In the genomic region with DNA sequence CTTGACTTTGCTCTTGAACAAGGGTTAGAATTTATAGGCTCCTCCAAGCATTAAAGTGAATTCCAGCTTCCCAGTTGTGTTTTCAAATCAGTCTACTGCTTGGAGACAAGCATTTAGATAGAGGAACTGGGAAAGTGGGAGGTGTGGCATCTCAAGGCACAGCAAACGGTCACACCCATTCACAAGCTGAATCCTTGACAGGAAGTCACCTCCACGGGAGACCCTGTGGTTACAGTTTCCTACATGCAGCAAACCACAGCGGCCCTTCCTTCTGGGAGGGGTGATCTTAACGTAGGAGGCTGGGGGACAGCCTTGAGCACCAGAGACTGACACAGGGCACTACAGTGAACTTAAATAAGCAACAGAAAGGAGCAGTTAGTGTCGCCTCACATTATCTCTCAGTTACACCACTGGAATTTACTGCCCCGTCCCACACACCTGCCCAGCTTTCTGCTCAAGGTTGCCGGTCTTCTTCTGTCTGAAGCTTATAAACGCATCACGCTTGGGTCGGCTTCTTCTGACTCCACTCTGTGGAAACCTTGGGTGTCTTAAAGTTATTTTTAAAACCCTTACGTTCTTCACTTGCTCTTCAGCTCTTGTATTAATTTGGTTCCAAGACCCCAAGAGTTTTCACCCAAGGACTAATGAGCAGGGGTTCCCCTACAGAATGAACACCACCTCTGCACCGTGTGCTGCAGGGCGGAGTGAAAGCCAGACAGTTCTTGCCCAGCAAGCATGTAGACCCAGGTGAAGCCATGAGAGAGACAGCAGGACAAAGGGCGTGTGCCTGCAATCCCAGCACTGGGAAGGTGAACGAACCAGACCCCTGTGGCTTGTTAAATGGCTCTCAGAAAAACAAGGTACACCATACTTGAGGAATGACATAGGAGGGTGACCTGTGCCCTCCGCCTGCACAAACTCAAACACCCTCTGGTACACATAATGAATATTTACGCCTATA, we compare ENCODE assay signal across 7 mouse cellular contexts.
DNase-seq lines count a peak whose midpoint lies in the region; ATAC-seq and TF ChIP-seq lines count a peak whose summit lies in the region.

No protein-coding gene starts in this region.

- DNase-seq in spleen, adult 2 months (ENCODE audit: low read depth in 1 of 2, low spot score in 2 of 2) = peak; percentile 17 to 22
- no peak for DNase-seq in spleen, postnatal 10 days (ENCODE audit: low spot score in 2 of 2)
- DNase-seq in lung, postnatal 10 days = peak; percentile 11
- no peak for DNase-seq in cerebellum, adult 9-11 months
- no peak for DNase-seq in adrenal gland, adult 8-10 months

- no peaks in the 10 kb centered on the region for H3K27me3 ChIP-seq in spleen, adult 2 months (ENCODE audit: control insufficient read depth, insufficient read depth, low read length)

- H3K27ac ChIP-seq in spleen, adult 2 months (ENCODE audit: insufficient read depth, low read length) = no peak overlapping the region

- peaks cover 24% of the 10 kb centered on the region for H3K4me1 ChIP-seq in spleen, adult 2 months (ENCODE audit: control insufficient read depth, insufficient read depth, insufficient read length)

- no peak for TF ChIP-seq POLR2A in spleen, adult 2 months (IDR thresholded peaks at IDR 0.05; ENCODE audit: low read depth, low read length)

- no peak for TF ChIP-seq CTCF in spleen, adult 2 months (IDR thresholded peaks at IDR 0.05; ENCODE audit: extremely low read depth, insufficient read depth, insufficient read length, insufficient replicate concordance)

- 26% methylated on average over 17 of the region's 17 CpGs for WGBS in spleen, adult 2 months

- ATAC-seq in granulocyte monocyte progenitor cell, adult 5-6 weeks (replicated peaks; ENCODE audit: poor library complexity, severe bottlenecking) = peak; percentile 99
- ATAC-seq in inflammation-experienced regulatory T-cells, adult 6 months = no peak

- H3K4me3 ChIP-seq in spleen, adult 2 months (ENCODE audit: extremely low read depth, insufficient read depth, insufficient read length) = no peak overlapping the region; the same call in 1 of the 2 replicates

- H3K36me3 ChIP-seq in spleen, adult 2 months (ENCODE audit: control insufficient read depth, insufficient read depth, low read length) = no peaks in the 10 kb centered on the region

Comparison
In these comparisons a context has a peak if more than half of its experiments do, and no peak if none do; other contexts are left out.
1. DNase-seq: peak in spleen, adult 2 months (2 of 2) and lung, postnatal 10 days (single experiment); none in spleen, postnatal 10 days (0 of 2), cerebellum, adult 9-11 months (single experiment) and adrenal gland, adult 8-10 months (single experiment).